Mouse (Mus musculus): ENCODE data around the gene Inka1. TPM values are rescaled to one million over a fixed set of nuclear protein-coding genes. Genes with fewer than 3 reads are reported as not detected.

The Inka1 gene
- polyA plus RNA-seq, 1 experiment from 2014 or later = 27.6 TPM

- H3K27ac ChIP-seq (replicated peaks) = no peak overlapping the region
- H3K9me3 ChIP-seq (ENCODE audit: control insufficient read depth, low read length) = no peaks in the 10 kb centered on the region
- H3K27me3 ChIP-seq (ENCODE audit: control insufficient read depth, insufficient read depth, low read length) = no peaks in the 10 kb centered on the region
- DNase-seq (ENCODE audit: low spot score) (no peak), ATAC-seq (ENCODE audit: low FRiP score, low TSS enrichment) (no peak)
- no peak overlapping the region for H3K4me2 ChIP-seq (replicated peaks; ENCODE audit: low read depth)
- no peak overlapping the region for H3K4me3 ChIP-seq (ENCODE audit: low read depth, low read length)
- 68% methylated on average over 3 of the region's 3 CpGs for WGBS
- TF ChIP-seq EP300 (optimal IDR thresholded peaks at IDR 0.05) (no peak), CTCF (IDR thresholded peaks at IDR 0.05; ENCODE audit: low read depth) (no peak)
- H3K36me3 ChIP-seq (ENCODE audit: control insufficient read depth, insufficient read depth, low read length) = no peaks in the 10 kb centered on the region
- peaks cover 4% of the 10 kb centered on the region for H3K4me1 ChIP-seq (replicated peaks; ENCODE audit: control insufficient read depth, insufficient read depth)
- H3K9ac ChIP-seq (ENCODE audit: low read length) = no peak overlapping the region
These were observed 2.3 kb upstream of the Inka1 start for GRCm38 (mm10) chr9:107987950-107988349.

GRCm38 (mm10) chr9:107986376-107986775 is 697 bp upstream of the Inka1 start:
- Histone ChIP-seq H3K4me2 (replicated peaks; ENCODE audit: low read depth) (peak overlapping the region; percentile 80), H3K27me3 (ENCODE audit: control insufficient read depth, insufficient read depth, low read length) (no peaks in the 10 kb centered on the region), H3K27ac (replicated peaks) (no peak overlapping the region; the same call in 1 of the 2 replicates), H3K9ac (ENCODE audit: low read length) (no peak overlapping the region), H3K4me1 (replicated peaks; ENCODE audit: control insufficient read depth, insufficient read depth) (peaks cover 9% of the 10 kb centered on the region), H3K9me3 (ENCODE audit: control insufficient read depth, low read length) (no peaks in the 10 kb centered on the region), H3K4me3 (ENCODE audit: low read depth, low read length) (peak overlapping the region; percentile 64), H3K36me3 (ENCODE audit: control insufficient read depth, insufficient read depth, low read length) (no peaks in the 10 kb centered on the region)
- 4% methylated on average over 18 of the region's 18 CpGs for WGBS
- DNase-seq (ENCODE audit: low spot score) (peak; percentile 80), ATAC-seq (ENCODE audit: low FRiP score, low TSS enrichment) (peak; percentile 42; the same call in 1 of the 2 replicates)
- TF ChIP-seq CTCF (IDR thresholded peaks at IDR 0.05; ENCODE audit: low read depth) = peak; percentile 96
- no peak for TF ChIP-seq EP300 (optimal IDR thresholded peaks at IDR 0.05)

- no peak for TF ChIP-seq CTCF (IDR thresholded peaks at IDR 0.05; ENCODE audit: low read depth)
- TF ChIP-seq EP300 (optimal IDR thresholded peaks at IDR 0.05) = no peak
- Histone ChIP-seq H3K9ac (ENCODE audit: low read length) (peak overlapping the region; percentile 74), H3K4me2 (replicated peaks; ENCODE audit: low read depth) (peak overlapping the region; percentile 80), H3K9me3 (ENCODE audit: control insufficient read depth, low read length) (no peaks in the 10 kb centered on the region), H3K27me3 (ENCODE audit: control insufficient read depth, insufficient read depth, low read length) (no peaks in the 10 kb centered on the region), H3K4me1 (replicated peaks; ENCODE audit: control insufficient read depth, insufficient read depth) (peaks cover 9% of the 10 kb centered on the region), H3K4me3 (ENCODE audit: low read depth, low read length) (peak overlapping the region; percentile 64), H3K36me3 (ENCODE audit: control insufficient read depth, insufficient read depth, low read length) (no peaks in the 10 kb centered on the region; the same call in 1 of the 2 replicates), H3K27ac (replicated peaks) (peak overlapping the region; percentile 97)
- DNase-seq (ENCODE audit: low spot score) (no peak), ATAC-seq (ENCODE audit: low FRiP score, low TSS enrichment) (no peak)
- WGBS = 37% methylated on average over 9 of the region's 9 CpGs
These were observed 974 bp downstream of the Inka1 start for GRCm38 (mm10) chr9:107984754-107985055.

- 40% methylated on average over 19 of the region's 19 CpGs for WGBS
- TF ChIP-seq CTCF (IDR thresholded peaks at IDR 0.05; ENCODE audit: low read depth) (no peak), EP300 (optimal IDR thresholded peaks at IDR 0.05) (no peak)
- H3K27ac ChIP-seq (replicated peaks) = peak overlapping the region; percentile 97
- H3K27me3 ChIP-seq (ENCODE audit: control insufficient read depth, insufficient read depth, low read length) = no peaks in the 10 kb centered on the region
- peaks cover 9% of the 10 kb centered on the region for H3K4me1 ChIP-seq (replicated peaks; ENCODE audit: control insufficient read depth, insufficient read depth)
- H3K9me3 ChIP-seq (ENCODE audit: control insufficient read depth, low read length) = no peaks in the 10 kb centered on the region
- peak overlapping the region; percentile 74 for H3K9ac ChIP-seq (ENCODE audit: low read length)
- ATAC-seq (ENCODE audit: low FRiP score, low TSS enrichment) (no peak), DNase-seq (ENCODE audit: low spot score) (no peak)
- peak overlapping the region; percentile 80 for H3K4me2 ChIP-seq (replicated peaks; ENCODE audit: low read depth)
- peak overlapping the region; percentile 64 for H3K4me3 ChIP-seq (ENCODE audit: low read depth, low read length)
- H3K36me3 ChIP-seq (ENCODE audit: control insufficient read depth, insufficient read depth, low read length) = peaks cover 3% of the 10 kb centered on the region; the same call in 1 of the 2 replicates
These were observed 1.5 kb downstream of the Inka1 start for GRCm38 (mm10) chr9:107984052-107984753.

GRCm38 (mm10) chr9:107983421-107983890 is 2.2 kb downstream of the Inka1 start:
- TF ChIP-seq CTCF (IDR thresholded peaks at IDR 0.05; ENCODE audit: low read depth) = no peak
- TF ChIP-seq EP300 (optimal IDR thresholded peaks at IDR 0.05) = no peak
- Histone ChIP-seq H3K4me1 (replicated peaks; ENCODE audit: control insufficient read depth, insufficient read depth) (peaks cover 9% of the 10 kb centered on the region), H3K27ac (replicated peaks) (peak overlapping the region; percentile 97), H3K27me3 (ENCODE audit: control insufficient read depth, insufficient read depth, low read length) (no peaks in the 10 kb centered on the region), H3K36me3 (ENCODE audit: control insufficient read depth, insufficient read depth, low read length) (peaks cover 4% of the 10 kb centered on the region; the same call in 1 of the 2 replicates), H3K9me3 (ENCODE audit: control insufficient read depth, low read length) (no peaks in the 10 kb centered on the region), H3K9ac (ENCODE audit: low read length) (peak overlapping the region; percentile 74), H3K4me2 (replicated peaks; ENCODE audit: low read depth) (peak overlapping the region; percentile 80), H3K4me3 (ENCODE audit: low read depth, low read length) (peak overlapping the region; percentile 64)
- DNase-seq (ENCODE audit: low spot score) (peak; percentile 62), ATAC-seq (ENCODE audit: low FRiP score, low TSS enrichment) (peak; percentile 45; the same call in 1 of the 2 replicates)
- 26% methylated on average over 4 of the region's 4 CpGs for WGBS
